Mouse (Mus musculus): ENCODE measurements around the gene Gm3604.
"Not testable (repeated sequence)": the region's sequence is repeated elsewhere in the genome, so short reads cannot be mapped to it uniquely, and the experiment has no call there.

Gm3604 gene

GRCm38 (mm10) chr13:62382952-62383351 lies at the start of gene Gm3604:
TSS of gene Gm3604 (minus strand) at chr13:62383177.
- peak; percentile 49 to 57 for DNase-seq

- not testable (repeated sequence) for DNase-seq
Observed at GRCm38 (mm10) chr13:62399206-62399605, 16.2 kb upstream of the Gm3604 start.

GRCm38 (mm10) chr13:62390076-62390620 lies 7.2 kb upstream of the Gm3604 start:
- DNase-seq, result not testable (repeated sequence)

GRCm38 (mm10) chr13:62331786-62332185 lies 51.2 kb downstream of the Gm3604 start:
- no peak for DNase-seq

- DNase-seq, result no peak
Observed at GRCm38 (mm10) chr13:62331381-62331780, 51.6 kb downstream of the Gm3604 start.
